Mouse (Mus musculus): ENCODE data around the gene Abcf2.

Abcf2 gene

GRCm38 (mm10) chr5:24526190-24526888 lies 50.9 kb downstream of the Abcf2 start:
- DNase-seq (ENCODE audit: low spot score): peak; percentile 41

GRCm38 (mm10) chr5:24525360-24526189 lies 51.7 kb downstream of the Abcf2 start:
- no peak for DNase-seq (ENCODE audit: low spot score)

- DNase-seq (ENCODE audit: low spot score): no peak
Observed at GRCm38 (mm10) chr5:24524522-24524921, 52.7 kb downstream of the Abcf2 start.

- no peak for DNase-seq (ENCODE audit: low spot score)
Observed at GRCm38 (mm10) chr5:24523806-24524205, 53.5 kb downstream of the Abcf2 start.

- DNase-seq (ENCODE audit: low spot score): no peak
Observed at GRCm38 (mm10) chr5:24521366-24521765, 55.9 kb downstream of the Abcf2 start.

Measured in embryo, embryonic 10.5 days (tissue).